Mouse (Mus musculus) cerebellum, adult 2 months (tissue): ENCODE data around the gene Slc22a18. TPM values are rescaled to one million over a fixed set of nuclear protein-coding genes. Genes with fewer than 3 reads are reported as not detected.

ENCODE experiments used
- DNase-seq, 2 experiments: peaks; one replicate each; pipeline ENCODE4 v3.0.0; 2021
- H3K27ac ChIP-seq: fragments of 200-500 bp; 2 replicates; pipeline ENCODE4 v1.5.1; 2012; ENCODE audit warnings: low read length, control low read depth, inconsistent platforms; ENCODE audit not compliant: insufficient read depth
- H3K27me3 ChIP-seq: fragments of 200-500 bp; 2 replicates; pipeline ENCODE4 v1.6.1; 2012; ENCODE audit warnings: inconsistent platforms, mild to moderate bottlenecking, low read length, moderate library complexity; ENCODE audit not compliant: control insufficient read depth, insufficient read depth
- H3K4me1 ChIP-seq: fragments of 200-500 bp; 2 replicates; pipeline ENCODE4 v1.6.1; 2011; ENCODE audit warnings: low read length; ENCODE audit not compliant: control insufficient read depth, insufficient read depth
- H3K4me3 ChIP-seq: fragments of 200-500 bp; replicated peaks from 2 replicates; pipeline ENCODE3; 2011; ENCODE audit warnings: mild to moderate bottlenecking, low read depth, low read length, control low read depth; ENCODE audit not compliant: insufficient read depth
- CTCF ChIP-seq: fragments of 200-500 bp; IDR thresholded peaks from 2 replicates; pipeline ENCODE4 v1.5.1; 2011; ENCODE audit warnings: low read depth, mild to moderate bottlenecking, control low read depth, low read length, moderate library complexity, borderline replicate concordance; ENCODE audit not compliant: insufficient read depth
- POLR2A ChIP-seq: fragments of 200-500 bp; IDR thresholded peaks from 2 replicates; pipeline ENCODE4 v1.6.1; 2011; ENCODE audit warnings: low read length, control low read depth, borderline replicate concordance; ENCODE audit not compliant: insufficient read depth
- WGBS: fragments of 180-500 bp; shearing (Covaris S2); methylation state at CpG from one replicate; pipeline ENCODE4 v1.1.7; 2018; 5-methylcytosine and 5-hydroxymethylcytosine counted together
- polyA plus RNA-seq: library from polyadenylated mRNA; depleted of rRNA; stranded (reverse); fragments of >200 nt; gene quantifications from 2 replicates; pipeline ENCODE4 v1.2.3, GENCODE M21; 2012; rRNA removed

Gene Slc22a18
- polyA plus RNA-seq, result 0.87 and 0.90 TPM in 2 replicates

GRCm38 (mm10) chr7:143473347-143474101, at the start of gene Slc22a18:
Slc22a18 (plus strand) TSS chr7:143473736.
- Histone ChIP-seq H3K27ac (no peak within 1 kb of the TSS), H3K4me1 (no peaks in the 10 kb centered on the region), H3K4me3 (no peak within 1 kb of the TSS), H3K27me3 (no peaks in the 10 kb centered on the region)
- WGBS, result 42% methylated on average over 4 of the region's 4 CpGs
- TF ChIP-seq CTCF (no peak), POLR2A (no peak)
- DNase-seq, result no peak

GRCm38 (mm10) chr7:143428142-143428813, 45.3 kb upstream of the Slc22a18 start:
- WGBS, result 7% methylated on average over 23 of the region's 23 CpGs
- TF ChIP-seq CTCF (no peak), POLR2A (no peak)
- no peak overlapping the region for H3K4me3 ChIP-seq
- DNase-seq, result peak; percentile 94 to 98
- H3K27ac ChIP-seq, result no peak overlapping the region
- H3K27me3 ChIP-seq, result no peaks in the 10 kb centered on the region; the same call in 1 of the 2 replicates
- peaks cover 24% of the 10 kb centered on the region for H3K4me1 ChIP-seq

- Histone ChIP-seq H3K4me1 (peaks cover 31% of the 10 kb centered on the region), H3K4me3 (no peak overlapping the region), H3K27me3 (no peaks in the 10 kb centered on the region; the same call in 1 of the 2 replicates), H3K27ac (no peak overlapping the region)
- TF ChIP-seq POLR2A (no peak), CTCF (no peak)
- DNase-seq, result peak in 1 of 2 experiments; percentile 17
- 40% methylated on average over 2 of the region's 2 CpGs for WGBS
These were observed 44.6 kb upstream of the Slc22a18 start for GRCm38 (mm10) chr7:143428814-143429499.

- no peak overlapping the region for H3K27ac ChIP-seq
- WGBS, result 97% methylated on average over 1 of the region's 1 CpGs
- H3K4me1 ChIP-seq, result peaks cover 31% of the 10 kb centered on the region
- no peak overlapping the region for H3K4me3 ChIP-seq
- no peak for TF ChIP-seq CTCF
- TF ChIP-seq POLR2A, result no peak
- DNase-seq, result no peak
- H3K27me3 ChIP-seq, result no peaks in the 10 kb centered on the region; the same call in 1 of the 2 replicates
These were observed 40.9 kb upstream of the Slc22a18 start for GRCm38 (mm10) chr7:143432631-143433030.

- TF ChIP-seq POLR2A (no peak), CTCF (no peak)
- DNase-seq, result peak; percentile 69 to 73
- WGBS, result 11% methylated on average over 7 of the region's 7 CpGs
- Histone ChIP-seq H3K4me3 (no peak overlapping the region), H3K4me1 (peaks cover 25% of the 10 kb centered on the region), H3K27me3 (no peaks in the 10 kb centered on the region; the same call in 1 of the 2 replicates), H3K27ac (no peak overlapping the region)
These were observed 40.2 kb upstream of the Slc22a18 start for GRCm38 (mm10) chr7:143433331-143433730.

GRCm38 (mm10) chr7:143437231-143437893, 36.2 kb upstream of the Slc22a18 start:
- 47% methylated on average over 18 of the region's 18 CpGs for WGBS
- peaks cover 12% of the 10 kb centered on the region for H3K4me1 ChIP-seq
- no peak overlapping the region for H3K27ac ChIP-seq
- H3K4me3 ChIP-seq, result no peak overlapping the region
- DNase-seq, result no peak
- peaks cover 1% of the 10 kb centered on the region; the same call in 1 of the 2 replicates for H3K27me3 ChIP-seq
- no peak for TF ChIP-seq POLR2A
- TF ChIP-seq CTCF, result no peak

GRCm38 (mm10) chr7:143437894-143438581, 35.5 kb upstream of the Slc22a18 start:
- H3K27me3 ChIP-seq, result peaks cover 1% of the 10 kb centered on the region; the same call in 1 of the 2 replicates
- TF ChIP-seq CTCF, result no peak
- TF ChIP-seq POLR2A, result no peak
- H3K4me1 ChIP-seq, result peaks cover 10% of the 10 kb centered on the region
- no peak overlapping the region for H3K4me3 ChIP-seq
- H3K27ac ChIP-seq, result no peak overlapping the region
- no peak for DNase-seq
- 6% methylated on average over 61 of the region's 63 CpGs for WGBS
